Mouse (Mus musculus): ENCODE results near the gene Mrtfa. TPM values are rescaled to one million over a fixed set of nuclear protein-coding genes. Genes with fewer than 3 reads are reported as not detected.
"Not testable (repeated sequence)": the region's sequence is repeated elsewhere in the genome, so short reads cannot be mapped to it uniquely, and the experiment has no call there.

The Mrtfa gene
- polyA plus RNA-seq, 1 experiment, result 66.0 TPM

- Histone ChIP-seq H3K4me1 (ENCODE audit: control insufficient read depth, insufficient read depth, low read length) (no peaks in the 10 kb centered on the region), H3K27ac (ENCODE audit: insufficient read depth, low read depth, low read length) (no peak overlapping the region), H3K4me3 (ENCODE audit: insufficient read depth, low read length) (no peak overlapping the region)
- TF ChIP-seq POLR2A (IDR thresholded peaks at IDR 0.05; ENCODE audit: borderline replicate concordance, low read depth, low read length) (no peak), CTCF (IDR thresholded peaks at IDR 0.05; ENCODE audit: low read depth, low read length) (no peak)
These were observed 36.7 kb upstream of the Mrtfa start for GRCm38 (mm10) chr15:81227275-81227674.

GRCm38 (mm10) chr15:81226796-81227195, 36.2 kb upstream of the Mrtfa start:
- H3K27ac ChIP-seq (ENCODE audit: insufficient read depth, low read depth, low read length), result no peak overlapping the region
- H3K4me3 ChIP-seq (ENCODE audit: insufficient read depth, low read length), result no peak overlapping the region
- TF ChIP-seq CTCF (IDR thresholded peaks at IDR 0.05; ENCODE audit: low read depth, low read length) (no peak), POLR2A (IDR thresholded peaks at IDR 0.05; ENCODE audit: borderline replicate concordance, low read depth, low read length) (no peak)
- H3K4me1 ChIP-seq (ENCODE audit: control insufficient read depth, insufficient read depth, low read length), result no peaks in the 10 kb centered on the region

GRCm38 (mm10) chr15:81225732-81226131, 35.2 kb upstream of the Mrtfa start:
- Histone ChIP-seq H3K4me3 (ENCODE audit: insufficient read depth, low read length) (no peak overlapping the region), H3K4me1 (ENCODE audit: control insufficient read depth, insufficient read depth, low read length) (no peaks in the 10 kb centered on the region), H3K27ac (ENCODE audit: insufficient read depth, low read depth, low read length) (no peak overlapping the region)
- no peak for TF ChIP-seq POLR2A (IDR thresholded peaks at IDR 0.05; ENCODE audit: borderline replicate concordance, low read depth, low read length)
- no peak for TF ChIP-seq CTCF (IDR thresholded peaks at IDR 0.05; ENCODE audit: low read depth, low read length)

- Histone ChIP-seq H3K27ac (ENCODE audit: insufficient read depth, low read depth, low read length) (no peak overlapping the region), H3K4me1 (ENCODE audit: control insufficient read depth, insufficient read depth, low read length) (no peaks in the 10 kb centered on the region), H3K4me3 (ENCODE audit: insufficient read depth, low read length) (no peak overlapping the region)
- no peak for TF ChIP-seq CTCF (IDR thresholded peaks at IDR 0.05; ENCODE audit: low read depth, low read length)
- TF ChIP-seq POLR2A (IDR thresholded peaks at IDR 0.05; ENCODE audit: borderline replicate concordance, low read depth, low read length), result no peak
These were observed 34.5 kb upstream of the Mrtfa start for GRCm38 (mm10) chr15:81225016-81225415.

GRCm38 (mm10) chr15:81221446-81221845, 30.9 kb upstream of the Mrtfa start:
- TF ChIP-seq POLR2A (IDR thresholded peaks at IDR 0.05; ENCODE audit: borderline replicate concordance, low read depth, low read length) (no peak), CTCF (IDR thresholded peaks at IDR 0.05; ENCODE audit: low read depth, low read length) (no peak)
- Histone ChIP-seq H3K27ac (ENCODE audit: insufficient read depth, low read depth, low read length) (no peak overlapping the region), H3K4me1 (ENCODE audit: control insufficient read depth, insufficient read depth, low read length) (0 out of 2 replicates have a peak, but pooled peaks cover 2% of the 10 kb centered on the region), H3K4me3 (ENCODE audit: insufficient read depth, low read length) (no peak overlapping the region)

DNA sequence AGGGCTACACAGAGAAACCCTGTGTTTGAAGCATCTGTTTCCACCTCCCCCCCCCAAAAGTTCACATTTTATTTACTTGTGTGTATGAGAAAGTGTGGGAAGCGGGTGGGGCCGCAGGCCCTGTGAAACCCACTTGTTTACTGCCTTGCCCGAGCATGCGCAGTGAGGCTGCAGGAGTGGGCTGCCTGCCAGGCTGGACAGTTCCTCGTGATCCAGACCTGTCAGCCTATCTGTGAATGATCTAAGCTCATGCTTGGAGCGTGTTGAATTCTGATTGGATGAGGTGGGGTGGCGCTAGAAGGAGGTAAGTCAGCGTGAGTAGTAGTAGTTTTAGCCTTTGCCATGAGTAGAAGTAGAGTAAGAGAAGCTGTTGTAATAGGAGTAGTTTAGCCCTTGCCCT, 29.5 kb upstream of the Mrtfa start:
- not testable (repeated sequence) for H3K27ac ChIP-seq (ENCODE audit: insufficient read depth, low read depth, low read length); H3K4me1 ChIP-seq (ENCODE audit: control insufficient read depth, insufficient read depth, low read length); H3K4me3 ChIP-seq (ENCODE audit: insufficient read depth, low read length)

GRCm38 (mm10) chr15:81219054-81219453, 28.5 kb upstream of the Mrtfa start:
- Histone ChIP-seq H3K4me1 (ENCODE audit: control insufficient read depth, insufficient read depth, low read length) (0 out of 2 replicates have a peak, but pooled peaks cover 2% of the 10 kb centered on the region), H3K4me3 (ENCODE audit: insufficient read depth, low read length) (no peak overlapping the region), H3K27ac (ENCODE audit: insufficient read depth, low read depth, low read length) (no peak overlapping the region)
- TF ChIP-seq CTCF (IDR thresholded peaks at IDR 0.05; ENCODE audit: low read depth, low read length) (no peak), POLR2A (IDR thresholded peaks at IDR 0.05; ENCODE audit: borderline replicate concordance, low read depth, low read length) (no peak)

- no peak overlapping the region for H3K27ac ChIP-seq (ENCODE audit: insufficient read depth, low read depth, low read length)
- H3K4me3 ChIP-seq (ENCODE audit: insufficient read depth, low read length), result no peak overlapping the region
- peaks cover 4% of the 10 kb centered on the region; the same call in 1 of the 2 replicates for H3K4me1 ChIP-seq (ENCODE audit: control insufficient read depth, insufficient read depth, low read length)
- no peak for TF ChIP-seq CTCF (IDR thresholded peaks at IDR 0.05; ENCODE audit: low read depth, low read length)
- no peak for TF ChIP-seq POLR2A (IDR thresholded peaks at IDR 0.05; ENCODE audit: borderline replicate concordance, low read depth, low read length)
These were observed 26.5 kb upstream of the Mrtfa start for GRCm38 (mm10) chr15:81216906-81217653.

- H3K4me3 ChIP-seq (ENCODE audit: insufficient read depth, low read length), result no peak overlapping the region
- TF ChIP-seq POLR2A (IDR thresholded peaks at IDR 0.05; ENCODE audit: borderline replicate concordance, low read depth, low read length) (no peak), CTCF (IDR thresholded peaks at IDR 0.05; ENCODE audit: low read depth, low read length) (no peak)
- peaks cover 7% of the 10 kb centered on the region for H3K4me1 ChIP-seq (ENCODE audit: control insufficient read depth, insufficient read depth, low read length)
- no peak overlapping the region for H3K27ac ChIP-seq (ENCODE audit: insufficient read depth, low read depth, low read length)
These were observed 22.4 kb upstream of the Mrtfa start for GRCm38 (mm10) chr15:81212976-81213375.

DNA sequence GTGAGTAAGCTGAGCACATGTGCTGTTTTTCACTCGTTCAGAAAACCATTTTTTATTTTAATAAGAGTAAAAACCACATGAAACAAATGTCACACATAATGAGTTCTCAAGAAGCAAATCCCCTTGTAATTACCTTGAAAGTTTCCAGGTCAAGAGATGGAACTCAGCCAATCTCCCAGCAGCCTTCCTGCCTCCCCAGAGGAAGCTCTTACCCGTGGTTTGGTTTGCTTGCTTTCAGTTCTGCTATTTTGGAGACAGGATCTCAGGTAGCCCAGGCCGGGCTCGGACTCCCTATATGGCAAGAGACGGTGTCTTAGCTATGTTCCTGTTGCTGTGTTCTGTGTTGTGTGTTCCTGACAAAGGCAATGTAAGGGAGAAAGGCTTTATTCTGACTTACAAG, 19.9 kb upstream of the Mrtfa start:
- Histone ChIP-seq H3K4me1 (ENCODE audit: control insufficient read depth, insufficient read depth, low read length) (peaks cover 7% of the 10 kb centered on the region), H3K27ac (ENCODE audit: insufficient read depth, low read depth, low read length) (no peak overlapping the region), H3K4me3 (ENCODE audit: insufficient read depth, low read length) (no peak overlapping the region)
- no peak for TF ChIP-seq CTCF (IDR thresholded peaks at IDR 0.05; ENCODE audit: low read depth, low read length)
- TF ChIP-seq POLR2A (IDR thresholded peaks at IDR 0.05; ENCODE audit: borderline replicate concordance, low read depth, low read length), result no peak
